Mouse (Mus musculus): Measurements from ENCODE around the gene Rb1. TPM values are rescaled to one million over a fixed set of nuclear protein-coding genes. Genes with fewer than 3 reads are reported as not detected.

The Rb1 gene
- polyA plus RNA-seq, 2 experiments: 15.4 to 22.1 TPM

GRCm38 (mm10) chr14:73370695-73371372 is 45.2 kb upstream of the Rb1 start:
- H3K9ac ChIP-seq (replicated peaks): 0 out of 2 replicates have a peak overlapping the region, but pooled peaks have one; percentile 3
- H3K4me1 ChIP-seq (replicated peaks; ENCODE audit: control insufficient read depth in 2 of 2, insufficient read depth in 2 of 2, low read length in 1 of 2): peaks cover 6 to 25% of the 10 kb centered on the region in 2 experiments; a peak in 3 of 4 replicates
- no peak for TF ChIP-seq EP300 (IDR thresholded peaks at IDR 0.05; ENCODE audit: low read depth)
- TF ChIP-seq CTCF (IDR thresholded peaks at IDR 0.05; ENCODE audit: low read depth): no peak
- DNase-seq (ENCODE audit: low read depth in 3 of 3, low spot score in 3 of 3) (no peak), ATAC-seq (ENCODE audit: insufficient read depth) (no peak)
- H3K4me2 ChIP-seq (ENCODE audit: low read depth): no peak overlapping the region
- no peaks in the 10 kb centered on the region for H3K9me3 ChIP-seq (ENCODE audit: control insufficient read depth, low read length)
- H3K27ac ChIP-seq: no peak overlapping the region
- 64% methylated on average over 23 of the region's 23 CpGs for WGBS (ENCODE audit: insufficient replicate concordance)
- H3K4me3 ChIP-seq (ENCODE audit: insufficient read depth in 1 of 2, low read depth in 2 of 2, low read length in 2 of 2): no peak overlapping the region
- H3K27me3 ChIP-seq (ENCODE audit: control insufficient read depth, insufficient read depth, low read length): no peaks in the 10 kb centered on the region
- peaks cover 26% of the 10 kb centered on the region for H3K36me3 ChIP-seq (replicated peaks; ENCODE audit: control insufficient read depth, insufficient read depth, low read depth)

GRCm38 (mm10) chr14:73370078-73370670 is 44.6 kb upstream of the Rb1 start:
- WGBS (ENCODE audit: insufficient replicate concordance): 33% methylated on average over 11 of the region's 11 CpGs
- Histone ChIP-seq H3K36me3 (replicated peaks; ENCODE audit: control insufficient read depth, insufficient read depth, low read depth) (peaks cover 33% of the 10 kb centered on the region), H3K27ac (no peak overlapping the region), H3K4me1 (replicated peaks; ENCODE audit: control insufficient read depth in 2 of 2, insufficient read depth in 2 of 2, low read length in 1 of 2) (peaks cover 6 to 21% of the 10 kb centered on the region in 2 experiments; a peak in 3 of 4 replicates), H3K27me3 (ENCODE audit: control insufficient read depth, insufficient read depth, low read length) (no peaks in the 10 kb centered on the region), H3K4me3 (ENCODE audit: insufficient read depth in 1 of 2, low read depth in 2 of 2, low read length in 2 of 2) (no peak overlapping the region), H3K4me2 (ENCODE audit: low read depth) (no peak overlapping the region), H3K9ac (replicated peaks) (0 out of 2 replicates have a peak overlapping the region, but pooled peaks have one; percentile 3), H3K9me3 (ENCODE audit: control insufficient read depth, low read length) (no peaks in the 10 kb centered on the region)
- no peak for TF ChIP-seq EP300 (IDR thresholded peaks at IDR 0.05; ENCODE audit: low read depth)
- TF ChIP-seq CTCF (IDR thresholded peaks at IDR 0.05; ENCODE audit: low read depth): no peak
- ATAC-seq (ENCODE audit: insufficient read depth): no peak
- DNase-seq (ENCODE audit: low read depth in 3 of 3, low spot score in 3 of 3): no peak

GRCm38 (mm10) chr14:73369634-73370033 is 44.0 kb upstream of the Rb1 start:
- Histone ChIP-seq H3K4me1 (replicated peaks; ENCODE audit: control insufficient read depth in 2 of 2, insufficient read depth in 2 of 2, low read length in 1 of 2) (peaks cover 6 to 18% of the 10 kb centered on the region in 2 experiments; a peak in 3 of 4 replicates), H3K9ac (replicated peaks) (no peak overlapping the region), H3K36me3 (replicated peaks; ENCODE audit: control insufficient read depth, insufficient read depth, low read depth) (peaks cover 37% of the 10 kb centered on the region), H3K4me3 (ENCODE audit: insufficient read depth in 1 of 2, low read depth in 2 of 2, low read length in 2 of 2) (no peak overlapping the region), H3K4me2 (ENCODE audit: low read depth) (no peak overlapping the region), H3K9me3 (ENCODE audit: control insufficient read depth, low read length) (no peaks in the 10 kb centered on the region), H3K27ac (no peak overlapping the region), H3K27me3 (ENCODE audit: control insufficient read depth, insufficient read depth, low read length) (no peaks in the 10 kb centered on the region)
- TF ChIP-seq EP300 (IDR thresholded peaks at IDR 0.05; ENCODE audit: low read depth) (no peak), CTCF (IDR thresholded peaks at IDR 0.05; ENCODE audit: low read depth) (no peak)
- ATAC-seq (ENCODE audit: insufficient read depth) (no peak), DNase-seq (ENCODE audit: low read depth in 3 of 3, low spot score in 3 of 3) (no peak)
- 73% methylated on average over 4 of the region's 4 CpGs for WGBS (ENCODE audit: insufficient replicate concordance)

- TF ChIP-seq CTCF (IDR thresholded peaks at IDR 0.05; ENCODE audit: low read depth) (no peak), EP300 (IDR thresholded peaks at IDR 0.05; ENCODE audit: low read depth) (no peak)
- Histone ChIP-seq H3K4me2 (ENCODE audit: low read depth) (no peak overlapping the region), H3K4me1 (replicated peaks; ENCODE audit: control insufficient read depth in 2 of 2, insufficient read depth in 2 of 2, low read length in 1 of 2) (peaks cover 6 to 14% of the 10 kb centered on the region in 2 experiments; a peak in 3 of 4 replicates), H3K36me3 (replicated peaks; ENCODE audit: control insufficient read depth, insufficient read depth, low read depth) (peaks cover 44% of the 10 kb centered on the region), H3K9me3 (ENCODE audit: control insufficient read depth, low read length) (no peaks in the 10 kb centered on the region), H3K9ac (replicated peaks) (no peak overlapping the region), H3K27me3 (ENCODE audit: control insufficient read depth, insufficient read depth, low read length) (no peaks in the 10 kb centered on the region), H3K4me3 (ENCODE audit: insufficient read depth in 1 of 2, low read depth in 2 of 2, low read length in 2 of 2) (no peak overlapping the region), H3K27ac (no peak overlapping the region)
- WGBS (ENCODE audit: insufficient replicate concordance): 90% methylated on average over 13 of the region's 13 CpGs
- ATAC-seq (ENCODE audit: insufficient read depth) (no peak), DNase-seq (ENCODE audit: low read depth in 3 of 3, low spot score in 3 of 3) (no peak)
Observed at GRCm38 (mm10) chr14:73368966-73369365, 43.3 kb upstream of the Rb1 start.

GRCm38 (mm10) chr14:73368221-73368620 is 42.6 kb upstream of the Rb1 start:
- TF ChIP-seq EP300 (IDR thresholded peaks at IDR 0.05; ENCODE audit: low read depth) (no peak), CTCF (IDR thresholded peaks at IDR 0.05; ENCODE audit: low read depth) (no peak)
- DNase-seq (ENCODE audit: low read depth in 3 of 3, low spot score in 3 of 3): no peak
- Histone ChIP-seq H3K4me2 (ENCODE audit: low read depth) (no peak overlapping the region), H3K27ac (no peak overlapping the region), H3K4me1 (replicated peaks; ENCODE audit: control insufficient read depth in 2 of 2, insufficient read depth in 2 of 2, low read length in 1 of 2) (peaks cover 6 to 14% of the 10 kb centered on the region in 2 experiments; a peak in 3 of 4 replicates), H3K9me3 (ENCODE audit: control insufficient read depth, low read length) (no peaks in the 10 kb centered on the region), H3K9ac (replicated peaks) (no peak overlapping the region), H3K27me3 (ENCODE audit: control insufficient read depth, insufficient read depth, low read length) (no peaks in the 10 kb centered on the region), H3K4me3 (ENCODE audit: insufficient read depth in 1 of 2, low read depth in 2 of 2, low read length in 2 of 2) (no peak overlapping the region), H3K36me3 (replicated peaks; ENCODE audit: control insufficient read depth, insufficient read depth, low read depth) (peaks cover 51% of the 10 kb centered on the region)
- WGBS (ENCODE audit: insufficient replicate concordance): 84% methylated on average over 13 of the region's 13 CpGs
- no peak for ATAC-seq (ENCODE audit: insufficient read depth)
